Mouse (Mus musculus) inflammation-experienced regulatory T-cells, adult 16 weeks (primary cell): ENCODE data around the gene Dusp23. TPM values are rescaled to one million over a fixed set of nuclear protein-coding genes. Genes with fewer than 3 reads are reported as not detected.

Experiments
- polyA plus RNA-seq: library from polyadenylated mRNA; unstranded; fragments of 100-300 nt; shearing (Covaris generic); gene quantifications from one replicate; pipeline ENCODE4 v1.2.1, GENCODE M21; 2017

Dusp23 gene
- polyA plus RNA-seq, result 6.7 TPM

GRCm38 (mm10) chr1:172632451-172633326 lies at the start of gene Dusp23:
Gene Dusp23, minus strand, starts transcription at chr1:172632962.

DNA sequence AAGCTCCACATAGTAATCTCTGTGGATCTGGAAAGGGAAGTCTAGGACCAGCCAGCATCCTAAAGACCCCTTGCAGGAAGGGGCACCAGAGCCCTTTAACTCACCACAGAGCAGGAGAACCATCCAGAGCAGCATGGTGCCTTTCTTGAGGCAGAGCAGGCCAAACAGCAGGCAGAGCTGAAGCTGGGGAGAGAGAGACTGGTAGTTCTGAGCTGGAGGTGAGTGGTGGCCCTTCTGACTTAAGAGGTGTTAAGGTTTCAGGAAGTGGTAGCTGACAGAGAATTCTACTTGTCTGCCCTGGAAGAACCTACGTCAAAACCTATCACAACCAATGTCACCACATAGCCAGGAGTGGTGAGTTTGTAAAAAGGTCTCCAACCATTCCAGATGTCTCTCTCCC lies 30.4 kb downstream of the Dusp23 start, which contains the start of gene Fcrl6:
Fcrl6 (minus strand) TSS at position 226 of the 400 bp plus-strand sequence.

DNA sequence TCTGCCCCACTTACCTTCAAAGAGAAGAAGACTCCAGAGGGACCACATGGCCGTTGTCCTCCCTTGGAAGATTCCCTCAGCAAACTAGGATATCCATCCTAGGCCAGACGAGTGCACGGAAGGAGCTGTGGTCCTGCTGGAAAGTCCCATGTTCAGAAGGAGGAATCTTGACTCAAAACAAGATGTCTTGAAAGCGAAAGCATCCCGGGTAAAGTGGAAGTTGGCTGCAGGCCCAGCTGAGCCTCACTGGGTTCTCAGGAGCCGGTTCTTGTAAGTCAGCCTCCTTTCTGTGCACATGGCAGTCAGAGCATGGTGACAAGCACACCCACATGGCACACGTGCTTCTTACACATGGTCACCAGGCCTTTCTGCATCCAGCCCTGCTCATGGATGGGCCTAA lies 42.4 kb downstream of the Dusp23 start, which contains the start of gene Slamf8:
Slamf8 (minus strand) TSS at position 184 of the 400 bp plus-strand sequence.

Other genes starting within 250 kb of the Dusp23 start
- 0.37 TPM for gene Slamf9, start 157.6 kb downstream of the Dusp23 start, polyA plus RNA-seq
- gene Igsf9, start 151.2 kb downstream of the Dusp23 start, polyA plus RNA-seq, result 1.2 TPM
- gene Tagln2, start 132.9 kb downstream of the Dusp23 start, polyA plus RNA-seq, result 397 TPM
- gene Cfap45, start 112.2 kb downstream of the Dusp23 start, polyA plus RNA-seq, result 0.34 TPM
- not detected for gene Vsig8, start 77.0 kb downstream of the Dusp23 start, polyA plus RNA-seq
- gene Slamf8, start 42.4 kb downstream of the Dusp23 start, polyA plus RNA-seq, result 1.4 TPM
- not detected for gene Fcrl6, start 30.4 kb downstream of the Dusp23 start, polyA plus RNA-seq
- gene Crp, start 65.1 kb upstream of the Dusp23 start, polyA plus RNA-seq, result not detected